Mouse (Mus musculus) embryonic facial prominence, embryonic 12.5 days (tissue): ENCODE data around the gene Coa5. TPM values are rescaled to one million over a fixed set of nuclear protein-coding genes. Genes with fewer than 3 reads are reported as not detected.

Experiments
- ATAC-seq: fragments of 200-750 bp; cut with Nextera tagmentation; 2 replicates; pipeline ENCODE4 v1.8.0; 2017; ENCODE audit not compliant: insufficient number of reproducible peaks, insufficient read depth, low FRiP score, low TSS enrichment
- H3K27ac ChIP-seq: fragments of 300-500 bp; sonication (generic); 2 replicates; pipeline ENCODE4 v1.5.1; 2016; ENCODE audit warnings: mild to moderate bottlenecking
- H3K27me3 ChIP-seq: fragments of 300-500 bp; sonication (generic); 2 replicates; pipeline ENCODE4 v1.6.1; 2016; ENCODE audit warnings: mild to moderate bottlenecking, moderate library complexity
- H3K36me3 ChIP-seq: fragments of 300-500 bp; sonication (generic); 2 replicates; pipeline ENCODE4 v1.6.1; 2016; ENCODE audit warnings: mild to moderate bottlenecking
- H3K4me1 ChIP-seq: fragments of 300-500 bp; sonication (generic); 2 replicates; pipeline ENCODE4 v1.6.1; 2016
- H3K4me2 ChIP-seq: fragments of 300-500 bp; sonication (generic); replicated peaks from 2 replicates; pipeline ENCODE4 v1.6.1; 2016; ENCODE audit warnings: mild to moderate bottlenecking, moderate library complexity
- H3K4me3 ChIP-seq: fragments of 300-500 bp; sonication (generic); 2 replicates; pipeline ENCODE4 v1.5.1; 2016; ENCODE audit warnings: mild to moderate bottlenecking
- H3K9ac ChIP-seq: fragments of 300-500 bp; sonication (generic); 2 replicates; pipeline ENCODE4 v1.6.1; 2016; ENCODE audit warnings: mild to moderate bottlenecking, moderate library complexity
- H3K9me3 ChIP-seq: fragments of 300-500 bp; sonication (generic); 2 replicates; pipeline ENCODE4 v1.6.1; 2016; ENCODE audit warnings: mild to moderate bottlenecking, moderate library complexity
- WGBS: fragments of 180-500 bp; shearing (Covaris S2); methylation state at CpG from one replicate; pipeline ENCODE4 v1.1.7; 2016; 5-methylcytosine and 5-hydroxymethylcytosine counted together
- polyA plus RNA-seq: library from polyadenylated mRNA; unstranded; fragments of >200 nt; fragmentation: Nextera tagmentation; extraction: Ambion mirVana; gene quantifications from 2 replicates; pipeline ENCODE4 v1.2.1, GENCODE M21; 2016

Gene Coa5
- polyA plus RNA-seq, 1 experiment from 2014 or later, result 52.7 TPM

- H3K9me3 ChIP-seq, result no peaks in the 10 kb centered on the region
- H3K36me3 ChIP-seq, result peaks cover 22% of the 10 kb centered on the region
- H3K4me2 ChIP-seq, result no peak overlapping the region
- no peak overlapping the region for H3K4me3 ChIP-seq
- H3K9ac ChIP-seq, result no peak overlapping the region
- H3K27ac ChIP-seq, result no peak overlapping the region
- no peaks in the 10 kb centered on the region for H3K27me3 ChIP-seq
- 85% methylated on average over 5 of the region's 5 CpGs for WGBS
- no peaks in the 10 kb centered on the region for H3K4me1 ChIP-seq
- ATAC-seq, result no peak
Observed at GRCm38 (mm10) chr1:37393174-37393573, 36.7 kb downstream of the Coa5 start.

GRCm38 (mm10) chr1:37386448-37386971 lies 43.4 kb downstream of the Coa5 start:
- Histone ChIP-seq H3K36me3 (peaks cover 6% of the 10 kb centered on the region; the same call in 1 of the 2 replicates), H3K27me3 (no peaks in the 10 kb centered on the region), H3K9ac (no peak overlapping the region), H3K9me3 (no peaks in the 10 kb centered on the region), H3K4me3 (no peak overlapping the region), H3K4me2 (no peak overlapping the region), H3K4me1 (no peaks in the 10 kb centered on the region), H3K27ac (no peak overlapping the region)
- WGBS, result 72% methylated on average over 7 of the region's 7 CpGs
- no peak for ATAC-seq

- ATAC-seq, result no peak
- Histone ChIP-seq H3K27me3 (no peaks in the 10 kb centered on the region), H3K9ac (no peak overlapping the region), H3K4me3 (no peak overlapping the region), H3K9me3 (no peaks in the 10 kb centered on the region), H3K36me3 (peaks cover 8% of the 10 kb centered on the region; the same call in 1 of the 2 replicates), H3K27ac (no peak overlapping the region), H3K4me1 (no peaks in the 10 kb centered on the region), H3K4me2 (no peak overlapping the region)
- 76% methylated on average over 3 of the region's 3 CpGs for WGBS
Observed at GRCm38 (mm10) chr1:37384304-37384703, 45.6 kb downstream of the Coa5 start.

GRCm38 (mm10) chr1:37380913-37381312 lies 49.0 kb downstream of the Coa5 start:
- no peak overlapping the region for H3K27ac ChIP-seq
- no peaks in the 10 kb centered on the region for H3K9me3 ChIP-seq
- H3K4me3 ChIP-seq, result no peak overlapping the region
- no peaks in the 10 kb centered on the region for H3K27me3 ChIP-seq
- H3K4me2 ChIP-seq, result no peak overlapping the region
- H3K9ac ChIP-seq, result no peak overlapping the region
- peaks cover 8% of the 10 kb centered on the region; the same call in 1 of the 2 replicates for H3K36me3 ChIP-seq
- ATAC-seq, result no peak
- WGBS, result 95% methylated on average over 5 of the region's 5 CpGs
- no peaks in the 10 kb centered on the region for H3K4me1 ChIP-seq

GRCm38 (mm10) chr1:37379536-37379935 lies 50.4 kb downstream of the Coa5 start:
- Histone ChIP-seq H3K4me3 (no peak overlapping the region), H3K36me3 (peaks cover 14% of the 10 kb centered on the region; the same call in 1 of the 2 replicates), H3K4me2 (no peak overlapping the region), H3K27me3 (no peaks in the 10 kb centered on the region), H3K9me3 (no peaks in the 10 kb centered on the region), H3K27ac (no peak overlapping the region), H3K4me1 (no peaks in the 10 kb centered on the region), H3K9ac (no peak overlapping the region)
- WGBS, result 64% methylated on average over 4 of the region's 4 CpGs
- ATAC-seq, result no peak

GRCm38 (mm10) chr1:37378095-37378494 lies 51.8 kb downstream of the Coa5 start:
- H3K36me3 ChIP-seq, result peaks cover 14% of the 10 kb centered on the region; the same call in 1 of the 2 replicates
- H3K9ac ChIP-seq, result no peak overlapping the region
- no peak overlapping the region for H3K27ac ChIP-seq
- no peak for ATAC-seq
- 92% methylated on average over 5 of the region's 5 CpGs for WGBS
- no peak overlapping the region for H3K4me3 ChIP-seq
- no peaks in the 10 kb centered on the region for H3K27me3 ChIP-seq
- H3K9me3 ChIP-seq, result no peaks in the 10 kb centered on the region
- no peak overlapping the region for H3K4me2 ChIP-seq
- no peaks in the 10 kb centered on the region for H3K4me1 ChIP-seq

- ATAC-seq, result no peak
- Histone ChIP-seq H3K9ac (no peak overlapping the region), H3K4me2 (no peak overlapping the region), H3K36me3 (peaks cover 23% of the 10 kb centered on the region; the same call in 1 of the 2 replicates), H3K9me3 (no peaks in the 10 kb centered on the region), H3K4me3 (no peak overlapping the region), H3K27me3 (no peaks in the 10 kb centered on the region), H3K4me1 (no peaks in the 10 kb centered on the region), H3K27ac (no peak overlapping the region)
- WGBS, result 64% methylated on average over 2 of the region's 2 CpGs
Observed at GRCm38 (mm10) chr1:37376751-37377150, 53.2 kb downstream of the Coa5 start.

- no peak for ATAC-seq
- no peak overlapping the region for H3K9ac ChIP-seq
- H3K27me3 ChIP-seq, result no peaks in the 10 kb centered on the region
- H3K4me3 ChIP-seq, result no peak overlapping the region
- WGBS, result 87% methylated on average over 8 of the region's 8 CpGs
- no peaks in the 10 kb centered on the region for H3K9me3 ChIP-seq
- no peak overlapping the region for H3K27ac ChIP-seq
- peaks cover 27% of the 10 kb centered on the region; the same call in 1 of the 2 replicates for H3K36me3 ChIP-seq
- H3K4me2 ChIP-seq, result no peak overlapping the region
- no peaks in the 10 kb centered on the region for H3K4me1 ChIP-seq
Observed at GRCm38 (mm10) chr1:37376177-37376576, 53.7 kb downstream of the Coa5 start.

GRCm38 (mm10) chr1:37368768-37369385 lies 61.0 kb downstream of the Coa5 start:
- no peak for ATAC-seq
- no peaks in the 10 kb centered on the region for H3K9me3 ChIP-seq
- no peak overlapping the region for H3K9ac ChIP-seq
- peaks cover 40% of the 10 kb centered on the region for H3K36me3 ChIP-seq
- no peaks in the 10 kb centered on the region for H3K4me1 ChIP-seq
- no peaks in the 10 kb centered on the region for H3K27me3 ChIP-seq
- no peak overlapping the region for H3K4me3 ChIP-seq
- WGBS, result 92% methylated on average over 7 of the region's 7 CpGs
- H3K4me2 ChIP-seq, result no peak overlapping the region
- H3K27ac ChIP-seq, result no peak overlapping the region

GRCm38 (mm10) chr1:37368125-37368524 lies 61.8 kb downstream of the Coa5 start:
- Histone ChIP-seq H3K9me3 (no peaks in the 10 kb centered on the region), H3K4me2 (no peak overlapping the region), H3K27me3 (no peaks in the 10 kb centered on the region), H3K27ac (no peak overlapping the region), H3K4me3 (no peak overlapping the region), H3K9ac (no peak overlapping the region), H3K4me1 (no peaks in the 10 kb centered on the region), H3K36me3 (peaks cover 40% of the 10 kb centered on the region)
- ATAC-seq, result no peak
- 88% methylated on average over 10 of the region's 10 CpGs for WGBS
